Mouse (Mus musculus) hindbrain, embryonic 14.5 days (tissue): ENCODE results near the gene Neurl1b. TPM values are rescaled to one million over a fixed set of nuclear protein-coding genes. Genes with fewer than 3 reads are reported as not detected.

Experiments used
- ATAC-seq: fragments of 200-750 bp; cut with Nextera tagmentation; 2 replicates; pipeline ENCODE4 v1.8.0; 2017; ENCODE audit warnings: moderate number of reproducible peaks, mild to moderate bottlenecking, moderate TSS enrichment, moderate library complexity; ENCODE audit not compliant: low FRiP score
- DNase-seq: peaks from one replicate; pipeline ENCODE4 v3.0.0-alpha.2; 2015; ENCODE audit warnings: low spot score
- H3K27ac ChIP-seq: fragments of 300-500 bp; sonication (generic); 2 replicates; pipeline ENCODE4 v1.5.1; 2014; ENCODE audit warnings: mild to moderate bottlenecking, moderate library complexity
- H3K27me3 ChIP-seq: fragments of 300-500 bp; sonication (generic); 2 replicates; pipeline ENCODE4 v1.6.1; 2014; ENCODE audit warnings: mild to moderate bottlenecking, low read length, mixed read lengths; ENCODE audit not compliant: control insufficient read depth, insufficient read depth
- H3K36me3 ChIP-seq: fragments of 300-500 bp; sonication (generic); replicated peaks from 2 replicates; pipeline ENCODE4 v1.6.1; 2014; ENCODE audit not compliant: control insufficient read depth, insufficient read depth
- H3K4me1 ChIP-seq: fragments of 300-500 bp; sonication (generic); replicated peaks from 2 replicates; pipeline ENCODE4 v1.6.1; 2014; ENCODE audit warnings: antibody characterized with exemption, low read length, mixed read lengths; ENCODE audit not compliant: control insufficient read depth, insufficient read depth
- H3K4me2 ChIP-seq: fragments of 300-500 bp; sonication (generic); replicated peaks from 2 replicates; pipeline ENCODE4 v1.6.1; 2014; ENCODE audit warnings: mild to moderate bottlenecking, moderate library complexity
- H3K4me3 ChIP-seq: fragments of 300-500 bp; sonication (generic); replicated peaks from 2 replicates; pipeline ENCODE4 v1.5.1; 2014; ENCODE audit warnings: mild to moderate bottlenecking, low read length
- H3K9ac ChIP-seq: fragments of 300-500 bp; sonication (generic); 2 replicates; pipeline ENCODE4 v1.6.1; 2014
- H3K9me3 ChIP-seq: fragments of 300-500 bp; sonication (generic); 2 replicates; pipeline ENCODE4 v1.6.1; 2016; ENCODE audit warnings: low read length; ENCODE audit not compliant: control insufficient read depth
- WGBS: fragments of 180-500 bp; shearing (Covaris S2); extraction: QIAGEN DNeasy Blood & Tissue Kit; methylation state at CpG from one replicate; pipeline ENCODE4 v1.1.7; 2014; 5-methylcytosine and 5-hydroxymethylcytosine counted together
- polyA plus RNA-seq: library from polyadenylated mRNA; unstranded; fragments of >200 nt; fragmentation: Nextera tagmentation; extraction: Ambion mirVana; gene quantifications from 2 replicates; pipeline ENCODE4 v1.2.1, GENCODE M21; 2014

Gene Neurl1b
- polyA plus RNA-seq, 1 experiment from 2014 or later: 1.9 TPM

DNA sequence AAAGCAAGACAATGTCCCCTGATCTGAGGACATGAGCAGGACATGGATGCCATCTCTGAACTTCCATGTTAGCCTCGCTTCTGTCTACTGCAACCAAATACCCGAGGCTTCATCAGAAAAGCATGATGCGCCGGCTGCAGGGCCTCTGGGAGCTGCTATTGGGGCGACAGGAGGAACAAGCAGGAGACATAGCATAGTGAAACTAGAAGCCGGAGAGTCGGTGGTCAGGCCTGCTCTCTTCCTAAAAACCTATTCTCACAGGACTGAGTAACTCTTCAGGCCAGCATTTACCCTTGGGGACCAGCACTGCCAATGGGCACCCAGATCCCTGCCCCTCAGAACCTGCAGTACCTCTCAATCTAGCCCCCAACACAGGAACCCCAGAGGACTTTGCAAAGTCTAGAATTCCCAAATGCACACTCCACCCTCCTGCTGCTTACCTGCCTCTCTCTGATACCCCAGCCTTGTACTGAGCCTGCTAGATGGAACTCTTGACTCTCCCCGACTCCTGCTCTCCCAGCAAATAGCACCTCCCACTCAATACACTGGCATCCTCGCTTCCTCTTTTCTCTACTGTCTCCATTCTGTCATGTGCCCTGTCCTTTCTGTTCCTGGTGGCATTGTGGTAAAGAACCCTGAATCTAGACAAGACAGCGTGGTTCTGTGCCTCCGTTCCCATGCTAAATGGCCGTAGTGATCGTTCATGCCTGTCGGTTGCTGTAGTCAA is 22.6 kb downstream of the Neurl1b start:
- peaks cover 36% of the 10 kb centered on the region for H3K27me3 ChIP-seq
- no peak overlapping the region for H3K4me3 ChIP-seq
- ATAC-seq: no peak
- H3K36me3 ChIP-seq: peaks cover 18% of the 10 kb centered on the region
- no peak overlapping the region for H3K9ac ChIP-seq
- H3K9me3 ChIP-seq: no peaks in the 10 kb centered on the region
- H3K27ac ChIP-seq: no peak overlapping the region
- 85% methylated on average over 14 of the region's 14 CpGs for WGBS
- DNase-seq: no peak
- H3K4me2 ChIP-seq: no peak overlapping the region
- 0 out of 2 replicates have a peak, but pooled peaks cover 5% of the 10 kb centered on the region for H3K4me1 ChIP-seq

DNA sequence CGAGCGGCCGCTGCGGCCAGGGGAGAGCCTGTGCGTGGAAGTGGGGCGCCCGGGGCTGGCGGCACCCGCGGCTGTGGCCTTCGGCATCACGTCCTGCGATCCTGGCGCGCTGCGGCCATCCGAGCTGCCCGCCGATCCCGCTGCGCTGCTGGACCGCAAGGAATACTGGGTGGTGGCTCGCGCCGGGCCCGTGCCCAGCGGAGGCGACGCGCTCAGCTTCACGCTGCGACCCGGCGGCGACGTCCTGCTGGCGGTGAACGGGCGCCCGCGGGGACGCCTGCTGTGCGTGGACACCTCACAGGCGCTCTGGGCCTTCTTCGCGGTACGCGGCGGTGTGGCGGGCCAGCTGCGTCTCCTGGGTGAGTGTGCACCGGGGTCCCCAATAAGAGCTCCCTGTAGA is 24.4 kb downstream of the Neurl1b start:
- DNase-seq: no peak
- H3K4me2 ChIP-seq: peak overlapping the region; percentile 56
- H3K27ac ChIP-seq: no peak overlapping the region
- no peaks in the 10 kb centered on the region for H3K9me3 ChIP-seq
- peaks cover 36% of the 10 kb centered on the region for H3K27me3 ChIP-seq
- no peak for ATAC-seq
- 0 out of 2 replicates have a peak, but pooled peaks cover 5% of the 10 kb centered on the region for H3K4me1 ChIP-seq
- peaks cover 16% of the 10 kb centered on the region for H3K36me3 ChIP-seq
- H3K4me3 ChIP-seq: peak overlapping the region; percentile 33
- H3K9ac ChIP-seq: peak overlapping the region; percentile 56
- 5% methylated on average over 50 of the region's 52 CpGs for WGBS

GRCm38 (mm10) chr17:26441024-26441423 is 26.4 kb downstream of the Neurl1b start:
- WGBS: 92% methylated on average over 10 of the region's 10 CpGs
- Histone ChIP-seq H3K4me3 (no peak overlapping the region), H3K27ac (no peak overlapping the region), H3K9ac (no peak overlapping the region), H3K9me3 (no peaks in the 10 kb centered on the region), H3K4me1 (0 out of 2 replicates have a peak, but pooled peaks cover 5% of the 10 kb centered on the region), H3K36me3 (peaks cover 16% of the 10 kb centered on the region), H3K4me2 (no peak overlapping the region), H3K27me3 (peaks cover 36% of the 10 kb centered on the region)
- no peak for DNase-seq
- no peak for ATAC-seq

DNA sequence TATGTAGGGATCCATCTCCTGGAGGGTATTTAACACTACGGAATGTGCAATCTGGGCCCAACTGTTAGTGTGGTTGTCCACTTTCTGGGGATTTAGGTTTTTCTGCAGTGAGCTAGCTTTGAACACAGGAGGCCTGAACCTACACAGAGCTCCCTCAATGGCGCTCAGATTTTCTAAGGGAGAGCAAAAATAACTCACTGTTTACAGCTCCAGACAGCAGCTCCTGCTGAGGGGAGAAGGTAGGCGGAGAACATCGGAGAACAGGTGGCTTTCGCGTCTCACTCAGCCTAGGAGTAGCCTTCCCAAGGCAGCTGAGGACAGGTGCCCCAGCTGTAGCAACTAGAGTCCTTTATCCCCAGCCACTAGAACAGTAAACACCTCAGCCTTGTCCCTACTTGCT is 27.6 kb downstream of the Neurl1b start:
- no peak overlapping the region for H3K9ac ChIP-seq
- 93% methylated on average over 6 of the region's 6 CpGs for WGBS
- H3K36me3 ChIP-seq: peaks cover 16% of the 10 kb centered on the region
- H3K9me3 ChIP-seq: no peaks in the 10 kb centered on the region
- H3K27me3 ChIP-seq: peaks cover 32% of the 10 kb centered on the region
- no peak overlapping the region for H3K27ac ChIP-seq
- ATAC-seq (no peak), DNase-seq (no peak)
- H3K4me3 ChIP-seq: no peak overlapping the region
- H3K4me1 ChIP-seq: 0 out of 2 replicates have a peak, but pooled peaks cover 5% of the 10 kb centered on the region
- H3K4me2 ChIP-seq: no peak overlapping the region

DNA sequence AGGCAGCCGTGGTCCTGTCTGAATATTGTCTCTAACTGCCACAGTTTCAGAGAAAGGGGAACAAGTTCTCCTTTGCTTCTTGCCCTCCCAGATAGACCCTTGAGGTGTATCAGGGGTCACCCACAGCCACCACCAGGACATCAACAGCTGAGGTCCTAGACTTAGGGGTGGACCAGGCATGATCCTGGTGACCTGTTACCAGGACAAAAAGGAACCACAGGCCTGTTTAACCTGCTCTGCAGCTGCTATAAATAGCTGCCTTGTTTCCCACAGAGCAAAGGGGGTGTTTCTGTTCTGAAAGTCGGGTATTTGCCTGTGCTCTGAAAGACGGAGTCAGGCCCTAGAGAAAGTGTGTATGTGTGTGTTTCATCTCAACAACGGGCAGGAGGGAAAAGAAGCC is 29.2 kb downstream of the Neurl1b start:
- Histone ChIP-seq H3K4me2 (no peak overlapping the region), H3K27ac (no peak overlapping the region), H3K9ac (no peak overlapping the region), H3K4me3 (no peak overlapping the region), H3K4me1 (0 out of 2 replicates have a peak, but pooled peaks cover 2% of the 10 kb centered on the region), H3K27me3 (peaks cover 15% of the 10 kb centered on the region), H3K9me3 (no peaks in the 10 kb centered on the region), H3K36me3 (peaks cover 16% of the 10 kb centered on the region)
- DNase-seq (no peak), ATAC-seq (no peak)
- WGBS: 81% methylated on average over 4 of the region's 4 CpGs

DNA sequence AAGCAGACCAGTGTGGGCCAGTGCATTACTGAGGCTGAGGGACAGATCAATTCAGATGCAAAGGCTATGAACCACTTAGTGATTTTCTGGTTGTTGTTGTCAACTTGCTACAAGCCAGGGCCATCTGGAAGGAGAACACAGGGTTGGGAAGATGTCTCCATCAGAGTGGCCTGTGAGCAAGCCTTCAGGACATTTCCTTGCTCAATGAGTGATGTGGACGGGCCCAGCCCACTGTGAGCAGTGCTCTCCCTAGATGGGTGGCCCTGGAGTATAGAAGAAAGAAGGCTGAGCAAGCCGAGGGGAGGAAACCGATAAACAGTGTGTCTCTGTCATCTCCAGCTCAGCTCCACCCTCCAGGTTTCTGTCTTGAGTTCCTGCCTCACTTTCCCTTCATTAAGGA is 34.8 kb downstream of the Neurl1b start:
- H3K27ac ChIP-seq: no peak overlapping the region
- H3K27me3 ChIP-seq: no peaks in the 10 kb centered on the region
- H3K9me3 ChIP-seq: no peaks in the 10 kb centered on the region
- 78% methylated on average over 3 of the region's 3 CpGs for WGBS
- DNase-seq (no peak), ATAC-seq (no peak)
- H3K4me2 ChIP-seq: no peak overlapping the region
- H3K4me1 ChIP-seq: no peaks in the 10 kb centered on the region
- H3K9ac ChIP-seq: no peak overlapping the region
- H3K4me3 ChIP-seq: no peak overlapping the region
- no peaks in the 10 kb centered on the region for H3K36me3 ChIP-seq

GRCm38 (mm10) chr17:26451651-26452295 is 37.1 kb downstream of the Neurl1b start:
- ATAC-seq (no peak), DNase-seq (no peak)
- Histone ChIP-seq H3K27ac (no peak overlapping the region), H3K27me3 (no peaks in the 10 kb centered on the region), H3K9me3 (no peaks in the 10 kb centered on the region), H3K4me2 (no peak overlapping the region), H3K4me3 (no peak overlapping the region), H3K9ac (no peak overlapping the region), H3K36me3 (no peaks in the 10 kb centered on the region), H3K4me1 (no peaks in the 10 kb centered on the region)
- 41% methylated on average over 8 of the region's 8 CpGs for WGBS

GRCm38 (mm10) chr17:26452371-26452972 is 37.8 kb downstream of the Neurl1b start:
- DNase-seq: peak; percentile 70
- Histone ChIP-seq H3K4me3 (no peak overlapping the region), H3K36me3 (no peaks in the 10 kb centered on the region), H3K27me3 (no peaks in the 10 kb centered on the region), H3K4me1 (no peaks in the 10 kb centered on the region), H3K27ac (no peak overlapping the region), H3K9ac (no peak overlapping the region), H3K9me3 (no peaks in the 10 kb centered on the region), H3K4me2 (no peak overlapping the region)
- WGBS: 62% methylated on average over 5 of the region's 5 CpGs
- no peak for ATAC-seq

DNA sequence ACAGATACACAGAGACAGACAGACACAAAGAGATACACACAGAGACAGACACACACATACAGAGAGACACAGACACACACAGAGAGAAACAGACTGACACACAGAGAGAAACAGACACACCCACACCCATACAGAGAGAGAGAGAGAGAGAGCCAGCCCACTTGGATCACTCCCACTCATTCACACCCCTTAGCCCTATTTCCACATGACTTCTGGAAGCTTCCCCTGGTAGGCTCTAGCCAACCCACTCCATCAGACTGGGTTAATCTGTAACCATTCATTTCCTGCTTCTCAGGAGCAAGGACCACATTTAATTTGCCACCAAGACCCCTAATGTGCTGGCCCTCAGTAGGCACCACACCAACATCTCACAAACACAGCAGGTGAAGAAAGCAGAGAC is 42.9 kb downstream of the Neurl1b start:
- H3K27ac ChIP-seq: no peak overlapping the region
- no peaks in the 10 kb centered on the region for H3K27me3 ChIP-seq
- H3K9ac ChIP-seq: no peak overlapping the region
- ATAC-seq (no peak), DNase-seq (no peak)
- H3K4me1 ChIP-seq: no peaks in the 10 kb centered on the region
- no peaks in the 10 kb centered on the region for H3K9me3 ChIP-seq
- no peak overlapping the region for H3K4me2 ChIP-seq
- no peak overlapping the region for H3K4me3 ChIP-seq
- H3K36me3 ChIP-seq: no peaks in the 10 kb centered on the region
